Mouse (Mus musculus): ENCODE data around the gene Prg2.

The Prg2 gene

DNA sequence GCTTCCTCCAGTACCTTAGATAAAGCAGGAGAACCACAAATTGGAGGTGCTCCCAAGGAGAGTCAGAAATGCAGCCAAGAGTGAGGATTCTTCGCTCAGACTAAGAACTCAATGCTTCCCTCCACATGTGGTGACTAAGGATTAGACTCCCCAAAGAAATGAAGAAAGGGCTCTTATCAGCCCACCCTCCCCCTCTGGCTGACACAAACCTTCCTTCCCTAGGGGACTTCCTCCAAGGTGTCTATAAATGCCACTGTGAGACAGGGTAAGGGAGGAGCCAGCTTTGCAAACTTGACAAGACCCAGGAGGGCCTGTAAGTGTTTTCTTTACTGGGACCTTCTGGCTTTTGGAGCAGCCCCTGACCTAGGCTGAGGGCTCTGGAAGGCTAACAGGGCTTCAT is at the start of gene Prg2:
TSS of gene Prg2 (plus strand) at position 274 of the 400 bp plus-strand sequence.
- DNase-seq (ENCODE audit: low read depth), result no peak

- DNase-seq (ENCODE audit: low read depth), result no peak
Measured at GRCm38 (mm10) chr2:84933992-84934648, 46.1 kb upstream of the Prg2 start.

DNA sequence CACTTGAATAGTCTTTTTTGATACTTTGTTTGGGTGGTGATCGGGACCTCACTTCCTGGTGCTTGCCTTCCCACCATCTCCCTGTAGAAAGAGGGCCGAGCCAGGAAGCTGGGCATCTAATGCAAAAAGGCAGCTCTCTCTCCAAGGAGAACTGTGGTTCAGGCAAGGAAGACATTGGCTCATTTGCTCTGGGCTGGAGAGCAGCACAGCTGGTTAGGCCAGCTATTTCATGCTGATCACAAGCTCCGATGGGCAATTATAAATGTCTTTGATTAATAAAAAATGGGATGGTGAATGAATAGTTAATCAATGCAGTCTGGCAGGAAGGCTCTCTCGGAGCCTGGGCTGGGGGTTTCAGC is 45.6 kb upstream of the Prg2 start:
- DNase-seq (ENCODE audit: low read depth), result no peak

DNA sequence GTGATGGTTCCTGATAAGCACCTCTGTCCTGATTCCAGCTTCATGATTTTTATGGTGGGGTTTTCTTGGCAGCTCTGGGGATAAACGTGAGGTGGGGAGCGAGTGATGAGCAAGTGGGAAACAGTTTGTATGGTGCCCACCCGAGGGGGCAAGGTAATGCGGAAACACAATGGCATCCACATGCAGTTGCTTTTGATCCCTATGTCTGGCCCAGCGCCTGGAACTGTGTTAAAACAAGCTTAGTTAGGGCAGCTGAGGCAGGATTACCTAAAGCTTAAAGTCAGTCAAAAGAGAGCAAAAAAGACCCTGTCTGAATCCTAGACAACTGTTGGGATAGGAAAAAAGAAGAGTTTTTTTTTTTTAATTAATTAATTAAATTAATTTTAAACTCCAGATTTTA is 45.2 kb upstream of the Prg2 start:
- DNase-seq (ENCODE audit: low read depth), result no peak

DNA sequence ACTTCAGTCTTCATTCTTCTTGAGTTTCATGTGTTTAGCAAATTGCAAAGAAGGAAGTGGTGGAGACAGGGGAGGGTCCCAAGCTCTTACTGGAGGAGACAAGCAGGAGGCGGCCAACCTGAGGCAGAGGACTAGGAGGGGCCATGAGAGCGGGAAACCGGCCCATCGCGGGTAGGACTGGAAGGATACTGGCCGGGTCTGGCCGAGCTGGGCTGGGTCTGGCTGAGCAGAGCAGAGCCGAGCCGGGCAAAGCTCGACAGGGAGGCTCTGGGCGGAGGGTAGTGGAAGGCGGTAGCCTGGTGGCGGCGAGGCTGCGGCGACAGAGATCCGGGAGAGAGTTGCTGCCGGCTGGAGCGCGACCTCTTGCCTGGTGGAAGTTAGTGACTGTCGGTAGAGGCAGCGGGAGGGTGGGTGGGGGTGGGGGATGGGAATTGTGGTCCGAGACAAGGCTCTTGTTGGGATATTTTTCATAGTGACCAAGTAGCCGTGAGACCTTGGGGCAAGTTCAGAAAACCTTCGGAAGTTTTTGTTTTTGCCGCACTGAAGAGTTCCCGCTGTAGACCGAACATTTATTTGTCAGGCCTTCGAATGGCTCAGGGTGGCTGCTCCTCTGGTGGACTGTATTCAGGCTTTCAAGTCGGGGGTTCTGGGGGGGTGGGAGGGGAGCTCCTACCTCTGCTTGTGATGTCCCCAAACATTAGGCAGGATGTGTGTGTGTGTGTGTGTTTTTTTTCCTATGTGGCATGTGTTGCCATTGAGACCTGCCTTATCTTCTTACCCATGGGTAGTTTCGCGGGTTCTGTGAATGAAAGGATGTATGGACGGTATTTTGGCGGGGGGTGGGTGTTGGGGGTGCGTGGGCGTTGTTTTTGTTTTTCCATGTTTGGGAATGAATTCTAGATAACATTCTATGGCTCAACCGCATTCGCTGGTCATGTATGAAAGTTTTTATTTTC is 43.5 kb upstream of the Prg2 start, which contains the start of gene Slc43a3:
TSS of gene Slc43a3 (plus strand) at position 106 of the 956 bp plus-strand sequence.
- peak; percentile 71 for DNase-seq (ENCODE audit: low read depth)

- DNase-seq (ENCODE audit: low read depth), result peak; percentile 32
Measured at GRCm38 (mm10) chr2:84937491-84938150, 42.6 kb upstream of the Prg2 start.

DNA sequence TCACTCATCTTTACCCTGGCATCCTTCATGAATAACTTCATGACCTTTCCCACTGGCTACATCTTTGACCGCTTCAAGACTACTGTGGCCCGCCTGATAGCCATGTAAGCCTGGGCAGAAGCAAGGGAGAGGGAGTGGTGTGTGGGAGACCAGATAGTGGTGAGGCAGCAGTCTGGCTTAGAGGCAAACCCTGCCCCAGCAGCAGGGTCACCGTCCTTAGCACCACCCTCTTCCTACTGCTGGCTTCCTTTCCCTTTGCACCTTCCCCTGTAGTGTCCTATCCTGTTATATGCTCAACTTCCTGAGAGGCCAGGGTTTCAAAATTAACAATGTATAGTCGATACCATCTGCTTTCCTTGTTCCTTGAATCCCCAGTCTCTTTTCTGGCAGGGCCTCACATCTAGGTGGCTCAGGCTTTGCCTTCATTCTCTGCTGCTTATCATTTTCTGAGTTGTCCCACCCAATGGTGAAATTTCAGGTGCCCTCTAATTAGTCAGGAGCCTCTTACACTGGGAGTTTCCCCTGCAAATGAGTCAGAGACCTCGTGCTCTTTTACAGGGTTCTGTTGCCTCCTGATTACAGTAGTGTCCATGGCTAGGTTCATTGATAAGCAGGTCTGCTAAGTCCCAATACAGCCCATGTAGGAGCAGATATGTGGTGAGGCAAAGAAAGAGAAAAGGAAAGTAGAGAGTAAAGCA is 41.9 kb upstream of the Prg2 start:
- DNase-seq (ENCODE audit: low read depth), result peak; percentile 59

- no peak for DNase-seq (ENCODE audit: low read depth)
Measured at GRCm38 (mm10) chr2:84939306-84939705, 41.0 kb upstream of the Prg2 start.

GRCm38 (mm10) chr2:84939711-84940110 is 40.5 kb upstream of the Prg2 start:
- DNase-seq (ENCODE audit: low read depth), result no peak

- DNase-seq (ENCODE audit: low read depth), result no peak
Measured at GRCm38 (mm10) chr2:84941332-84941731, 38.9 kb upstream of the Prg2 start.

DNA sequence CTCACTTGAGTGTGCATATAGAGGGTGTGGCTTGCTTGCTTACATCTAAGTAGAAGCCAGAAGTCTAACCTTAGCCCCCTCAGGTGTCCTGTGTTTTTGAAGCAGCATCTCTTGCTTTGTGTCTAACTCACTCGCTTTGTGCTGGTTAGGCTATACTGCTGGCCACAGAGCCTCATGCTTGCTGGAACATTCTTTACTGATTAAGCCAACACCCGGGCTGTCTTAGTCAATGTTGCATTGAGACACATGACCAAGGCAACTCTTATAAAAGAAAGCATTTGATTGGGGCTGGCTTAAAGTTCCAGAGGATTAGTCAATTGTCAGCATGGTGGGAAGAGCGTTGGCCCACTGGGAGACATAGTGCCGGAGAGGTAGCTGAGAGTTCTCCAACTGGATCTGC is 38.5 kb upstream of the Prg2 start:
- DNase-seq (ENCODE audit: low read depth), result no peak

DNA sequence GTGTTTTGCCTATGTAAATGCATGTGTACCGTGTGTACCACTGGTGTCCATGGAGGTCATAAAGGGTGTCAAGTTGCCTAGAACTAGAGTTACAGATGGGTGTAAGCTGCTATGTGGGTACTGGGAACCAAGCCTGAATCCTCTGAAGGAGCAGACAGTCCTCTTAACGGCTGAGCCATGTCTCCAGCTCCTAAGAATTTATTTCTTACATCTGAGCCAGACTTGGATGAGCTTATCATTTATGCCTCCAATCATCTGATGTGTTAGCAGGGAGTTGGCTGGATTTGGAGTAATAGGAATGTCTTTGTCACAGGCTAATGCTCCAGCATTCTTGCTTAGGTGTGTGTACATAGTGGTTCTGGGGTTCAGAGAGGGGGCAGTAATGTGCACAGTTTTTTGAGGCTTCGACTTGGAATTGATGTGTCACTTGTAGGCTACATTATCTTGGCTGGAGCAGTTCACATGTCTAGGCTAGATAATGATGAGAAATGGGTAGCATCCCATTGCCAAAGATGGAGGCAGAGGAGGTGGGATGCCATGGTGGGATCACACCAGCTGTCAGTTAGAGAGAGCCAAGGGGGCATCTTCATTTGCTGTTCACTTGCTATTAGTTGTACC is 33.0 kb upstream of the Prg2 start:
- DNase-seq (ENCODE audit: low read depth), result no peak

DNA sequence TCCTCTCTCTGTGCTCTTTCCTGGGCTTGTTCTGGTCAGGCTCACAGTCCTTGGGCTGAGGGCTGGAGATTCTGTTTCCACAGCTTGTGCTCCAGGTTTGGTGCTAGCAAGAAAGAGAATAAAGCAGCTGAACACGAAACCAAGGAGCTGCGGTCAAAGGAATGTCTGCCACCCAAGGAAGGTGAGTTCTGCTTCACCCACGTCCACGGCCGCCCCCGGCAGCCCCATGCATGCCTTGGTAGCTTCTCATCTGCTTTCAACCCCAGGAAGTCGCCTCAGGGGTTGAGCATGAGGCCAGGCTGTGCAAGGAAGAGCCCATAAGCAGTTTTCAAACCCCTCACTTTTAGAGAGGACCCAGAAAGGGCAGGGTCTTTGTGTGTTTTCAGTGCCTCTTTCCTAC is 32.0 kb upstream of the Prg2 start:
- DNase-seq (ENCODE audit: low read depth), result no peak

DNA sequence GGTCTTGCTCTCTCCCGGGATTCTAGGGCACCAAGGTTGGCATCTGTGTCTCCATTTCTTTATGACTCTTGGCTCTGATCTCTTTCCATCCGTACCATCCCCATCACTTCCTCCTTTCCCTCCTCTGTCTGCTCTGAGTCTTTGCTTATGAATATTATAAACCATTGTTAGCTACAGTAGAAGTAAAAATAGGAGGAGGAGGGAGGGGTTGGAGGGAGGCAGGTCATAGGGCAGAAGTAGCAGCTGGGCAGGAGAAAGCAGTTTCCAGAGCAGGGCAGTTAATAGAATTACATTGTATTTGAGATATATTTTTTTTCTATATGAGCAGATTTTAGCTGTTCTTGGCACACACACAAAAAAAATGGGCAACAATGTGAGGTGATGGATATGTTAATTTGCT is 31.5 kb upstream of the Prg2 start:
- DNase-seq (ENCODE audit: low read depth), result no peak

- DNase-seq (ENCODE audit: low read depth), result no peak
Measured at GRCm38 (mm10) chr2:84951027-84951426, 29.2 kb upstream of the Prg2 start.

- DNase-seq (ENCODE audit: low read depth), result no peak
Measured at GRCm38 (mm10) chr2:84952251-84952650, 28.0 kb upstream of the Prg2 start.

DNA sequence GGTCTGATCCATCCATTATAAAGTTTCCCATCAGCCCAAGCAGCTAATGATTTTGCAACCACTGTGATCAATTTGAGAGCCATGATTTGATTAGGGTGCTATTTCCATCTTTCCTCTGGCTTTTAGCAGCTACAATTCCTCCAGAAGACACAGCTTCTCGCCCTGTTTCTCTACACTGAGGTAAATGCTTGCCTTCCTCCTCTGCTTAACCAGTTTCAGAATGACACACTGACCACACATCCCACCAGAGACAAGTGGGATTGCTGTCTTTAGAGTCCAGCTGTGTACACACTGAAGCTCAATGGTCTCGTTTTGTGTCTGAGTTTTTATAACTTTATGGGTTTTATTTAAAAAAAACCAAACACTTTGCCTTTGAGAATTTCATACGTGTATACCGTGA is 27.6 kb upstream of the Prg2 start:
- DNase-seq (ENCODE audit: low read depth), result no peak

DNA sequence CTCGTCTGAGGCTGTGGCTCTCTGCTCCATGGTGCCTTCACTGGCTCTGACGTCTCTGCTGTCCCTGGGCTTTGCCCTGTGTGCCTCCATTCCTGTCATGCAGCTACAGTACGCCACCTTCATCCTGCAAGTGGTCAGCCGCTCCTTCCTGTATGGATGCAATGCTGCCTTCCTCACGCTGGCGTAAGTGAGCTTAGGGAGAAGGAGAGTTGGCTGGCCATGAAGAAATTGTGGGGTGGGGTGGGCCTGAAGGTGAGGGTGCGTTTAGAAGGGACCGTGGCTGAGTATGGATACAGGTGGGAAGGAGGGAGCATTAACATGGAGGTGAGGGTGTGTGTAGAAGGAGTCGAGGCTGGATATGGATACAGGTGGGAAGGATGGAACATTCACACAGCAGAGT is 24.8 kb upstream of the Prg2 start:
- no peak for DNase-seq (ENCODE audit: low read depth)

GRCm38 (mm10) chr2:84956274-84956673 is 24.0 kb upstream of the Prg2 start:
- DNase-seq (ENCODE audit: low read depth), result peak; percentile 64

DNA sequence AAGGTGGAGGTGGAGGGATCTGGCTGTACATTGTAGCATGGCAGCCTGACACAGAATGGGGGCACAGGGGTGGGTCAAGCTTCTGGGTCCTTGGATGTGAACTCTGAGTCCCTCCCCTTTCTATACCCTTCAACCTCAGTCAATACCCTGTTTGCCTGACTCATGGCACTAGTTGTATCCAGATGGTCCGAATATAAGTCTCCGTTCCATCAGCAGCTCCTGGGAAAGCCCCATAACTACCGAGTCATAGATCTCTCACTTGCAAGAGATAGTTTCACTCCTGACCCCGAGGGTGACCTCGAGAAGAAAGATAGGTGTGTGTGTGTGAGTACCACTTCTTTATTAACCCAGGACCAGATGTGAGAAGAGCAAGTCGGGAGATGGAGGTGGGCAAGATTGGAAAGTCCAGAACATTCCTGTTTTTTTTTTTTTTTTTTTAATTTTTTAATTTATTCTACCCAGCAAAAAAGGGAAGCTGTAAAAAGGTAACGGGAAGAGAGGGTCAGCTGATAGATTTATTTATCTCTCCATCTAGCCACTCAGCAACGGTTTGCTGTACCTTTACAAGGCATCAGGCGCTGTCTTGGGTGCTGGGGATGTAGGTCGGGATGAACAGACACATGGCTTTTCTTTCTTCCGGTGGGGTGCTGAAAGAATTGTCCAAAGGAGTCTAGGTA is 21.5 kb upstream of the Prg2 start:
- no peak for DNase-seq (ENCODE audit: low read depth)

DNA sequence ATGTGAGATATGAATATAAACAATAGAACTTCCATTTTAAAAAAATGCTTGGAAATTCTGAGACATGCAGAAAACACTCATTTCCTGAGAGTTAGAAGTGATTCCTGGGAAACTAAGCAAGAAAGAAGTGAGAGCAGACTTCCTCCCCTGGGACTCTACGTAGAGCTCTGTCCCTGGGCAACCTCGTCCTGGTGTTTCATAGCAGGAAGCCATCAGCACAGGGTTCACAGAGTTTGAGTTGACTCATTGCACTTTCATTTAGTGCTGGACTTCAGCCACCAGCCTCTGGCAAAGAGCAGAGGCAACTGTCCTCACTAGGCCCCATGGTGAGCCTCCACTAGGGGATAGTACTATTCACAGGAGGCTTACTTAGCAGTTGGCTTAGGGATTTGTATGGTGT is 19.0 kb upstream of the Prg2 start:
- DNase-seq (ENCODE audit: low read depth), result no peak
